Mouse (Mus musculus): ENCODE results near the gene Gstm3. TPM values are rescaled to one million over a fixed set of nuclear protein-coding genes. Genes with fewer than 3 reads are reported as not detected.

Gstm3 gene
- total and polyA plus RNA-seq, 3 experiments, result 0.06 TPM; not detected in 2

DNA sequence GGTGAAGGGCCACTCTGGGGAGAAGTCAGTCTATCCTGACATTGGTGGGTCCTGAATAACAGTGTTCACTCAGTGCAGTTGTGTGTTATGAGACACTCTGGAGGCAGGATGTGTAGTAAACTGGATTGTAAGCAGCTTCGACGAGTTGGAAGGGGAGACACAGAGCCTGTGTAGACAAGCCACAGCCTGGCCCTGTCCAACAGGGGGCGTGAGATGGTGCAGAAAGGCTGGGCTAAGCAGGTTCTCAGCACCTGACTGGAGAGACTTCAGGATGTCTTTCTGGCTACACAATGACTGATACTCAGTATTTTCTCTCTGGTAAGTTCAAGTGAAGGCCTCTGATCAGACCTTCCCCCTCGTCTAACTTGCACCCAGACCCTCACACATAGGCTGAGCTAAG lies 23.4 kb downstream of the Gstm3 start:
- no peak overlapping the region for H3K4me3 ChIP-seq (ENCODE audit: control insufficient read depth in 1 of 2, insufficient read depth in 1 of 2, low read depth in 2 of 2, low read length in 2 of 2)
- no peak for TF ChIP-seq USF1 (IDR thresholded peaks at IDR 0.05; ENCODE audit: low read depth, low read length)
- peak; percentile 37 to 51 (median 42) for TF ChIP-seq CTCF (IDR thresholded peaks at IDR 0.05 in 2 of 3, conservative IDR thresholded peaks at IDR 0.05 in 1 of 3; ENCODE audit: control insufficient read depth in 1 of 3, insufficient read depth in 1 of 3, low read depth in 2 of 3, low read length in 3 of 3, poor library complexity in 1 of 3, severe bottlenecking in 1 of 3)
- TF ChIP-seq SMC3 (IDR thresholded peaks at IDR 0.05; ENCODE audit: low read depth, low read length), result peak; percentile 55
- no peak overlapping the region for H3K27ac ChIP-seq (ENCODE audit: control insufficient read depth, low read depth, low read length)
- H3K36me3 ChIP-seq (ENCODE audit: control insufficient read depth in 1 of 2, insufficient read depth in 2 of 2, low read length in 2 of 2), result no peaks in the 10 kb centered on the region
- H3K79me2 ChIP-seq (ENCODE audit: control insufficient read depth, insufficient read depth, low read length, poor library complexity), result no peaks in the 10 kb centered on the region
- DNase-seq (ENCODE audit: low read depth, low spot score), result peak; percentile 23
- no peaks in the 10 kb centered on the region for H3K9me3 ChIP-seq (replicated peaks; ENCODE audit: insufficient read depth, low read length)
- H3K9ac ChIP-seq (ENCODE audit: control insufficient read depth, low read depth, low read length, poor library complexity, severe bottlenecking), result no peak overlapping the region
- no peaks in the 10 kb centered on the region for H3K4me1 ChIP-seq (ENCODE audit: control insufficient read depth in 1 of 2, insufficient read depth in 2 of 2, low read length in 2 of 2)
- H3K27me3 ChIP-seq (ENCODE audit: control insufficient read depth in 1 of 2, insufficient read depth in 2 of 2, low read length in 2 of 2), result peaks cover 0 to 2% of the 10 kb centered on the region in 2 experiments; a peak in 3 of 4 replicates

DNA sequence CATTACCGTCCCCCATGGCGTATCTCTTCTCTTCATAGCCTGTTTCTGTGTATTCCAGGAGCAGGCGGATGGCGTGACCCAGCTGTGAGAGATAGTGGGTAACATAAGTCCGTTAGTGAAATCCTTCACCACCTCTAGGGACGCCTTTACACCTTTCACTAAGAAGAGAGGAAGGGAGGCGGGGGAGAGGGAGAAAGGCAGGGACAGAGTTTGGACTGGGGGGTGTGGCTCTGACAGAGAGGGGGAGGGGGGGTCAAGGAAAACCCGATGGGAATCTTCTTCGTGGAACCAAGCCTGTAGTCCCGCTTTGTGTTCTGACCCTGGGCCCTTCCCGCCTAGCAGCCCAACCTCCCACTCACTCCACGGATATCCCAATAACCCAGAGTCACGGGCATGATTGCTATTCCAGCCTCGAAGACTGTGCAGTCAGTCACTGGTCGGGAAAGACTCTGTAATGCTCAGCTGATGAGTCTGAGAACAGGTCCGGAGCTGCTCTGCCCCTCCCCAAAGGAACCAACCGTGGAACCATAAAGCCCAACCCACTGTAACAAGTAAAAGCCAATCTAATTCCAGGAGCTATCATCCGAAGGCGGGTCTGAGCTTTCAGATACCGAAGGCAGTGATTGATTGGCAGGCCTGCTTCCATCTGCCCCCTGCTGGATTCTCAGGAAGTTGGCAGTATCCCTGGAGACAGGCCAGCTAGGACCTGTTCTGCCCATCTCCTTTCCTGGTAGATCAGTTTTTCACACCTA lies 25.7 kb downstream of the Gstm3 start, which contains the start of gene Gstm6:
Gene Gstm6, minus strand, starts transcription at position 511 of the 752 bp plus-strand sequence.
- H3K27me3 ChIP-seq (ENCODE audit: control insufficient read depth in 1 of 2, insufficient read depth in 2 of 2, low read length in 2 of 2), result no peaks in the 10 kb centered on the region; a peak in 2 of 4 replicates
- no peaks in the 10 kb centered on the region for H3K36me3 ChIP-seq (ENCODE audit: control insufficient read depth in 1 of 2, insufficient read depth in 2 of 2, low read length in 2 of 2)
- no peak within 1 kb of the TSS for H3K27ac ChIP-seq (ENCODE audit: control insufficient read depth, low read depth, low read length)
- no peak for DNase-seq (ENCODE audit: low read depth, low spot score)
- no peaks in the 10 kb centered on the region for H3K79me2 ChIP-seq (ENCODE audit: control insufficient read depth, insufficient read depth, low read length, poor library complexity)
- TF ChIP-seq BHLHE40 (IDR thresholded peaks at IDR 0.05; ENCODE audit: borderline replicate concordance, low read depth, low read length) (no peak), EP300 (IDR thresholded peaks at IDR 0.05; ENCODE audit: low read depth in 1 of 2, low read length in 2 of 2) (no peak), RCOR1 (IDR thresholded peaks at IDR 0.05; ENCODE audit: low read depth, low read length) (no peak), CTCF (IDR thresholded peaks at IDR 0.05 in 2 of 3, conservative IDR thresholded peaks at IDR 0.05 in 1 of 3; ENCODE audit: control insufficient read depth in 1 of 3, insufficient read depth in 1 of 3, low read depth in 2 of 3, low read length in 3 of 3, poor library complexity in 1 of 3, severe bottlenecking in 1 of 3) (0 out of 6 replicates have a peak, but pooled peaks of 1 of the 3 experiments have one; percentile 3), JUND (IDR thresholded peaks at IDR 0.05; ENCODE audit: low read depth, low read length) (no peak)
- no peaks in the 10 kb centered on the region for H3K9me3 ChIP-seq (replicated peaks; ENCODE audit: insufficient read depth, low read length)
- no peak within 1 kb of the TSS for H3K9ac ChIP-seq (ENCODE audit: control insufficient read depth, low read depth, low read length, poor library complexity, severe bottlenecking)
- H3K4me3 ChIP-seq (ENCODE audit: control insufficient read depth in 1 of 2, insufficient read depth in 1 of 2, low read depth in 2 of 2, low read length in 2 of 2), result no peak within 1 kb of the TSS
- no peaks in the 10 kb centered on the region for H3K4me1 ChIP-seq (ENCODE audit: control insufficient read depth in 1 of 2, insufficient read depth in 2 of 2, low read length in 2 of 2)

DNA sequence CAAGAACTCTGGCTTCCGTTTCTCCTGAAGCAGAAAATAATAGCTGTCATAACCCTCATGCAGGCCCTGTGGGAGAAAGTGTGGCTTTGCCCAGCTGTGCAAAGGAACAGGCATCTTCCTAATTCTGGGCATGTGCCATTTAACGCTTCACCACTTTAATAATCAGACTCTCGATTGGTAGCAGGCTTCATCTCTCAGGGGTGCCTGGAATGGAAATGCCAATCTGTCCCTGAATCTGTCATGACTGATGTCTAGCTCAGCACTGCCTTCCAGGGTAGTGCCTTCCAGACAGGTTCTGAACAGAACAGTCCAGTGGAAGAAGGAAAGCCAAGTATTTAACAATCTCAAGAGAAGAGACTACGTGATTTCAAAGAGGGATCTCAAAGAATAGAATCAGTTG lies 27.8 kb downstream of the Gstm3 start:
- TF ChIP-seq CHD1 (IDR thresholded peaks at IDR 0.05; ENCODE audit: low read depth, low read length), result no peak
- TF ChIP-seq ELF1 (IDR thresholded peaks at IDR 0.05; ENCODE audit: low read depth, low read length), result no peak
- TF ChIP-seq MXI1 (IDR thresholded peaks at IDR 0.05; ENCODE audit: low read depth, low read length), result no peak
- TF ChIP-seq MYB (IDR thresholded peaks at IDR 0.05; ENCODE audit: low read depth, low read length), result no peak
- no peak for TF ChIP-seq HCFC1 (IDR thresholded peaks at IDR 0.05; ENCODE audit: low read depth, low read length)
- no peak for DNase-seq (ENCODE audit: low read depth, low spot score)
- Histone ChIP-seq H3K79me2 (ENCODE audit: control insufficient read depth, insufficient read depth, low read length, poor library complexity) (no peaks in the 10 kb centered on the region), H3K4me1 (ENCODE audit: control insufficient read depth in 1 of 2, insufficient read depth in 2 of 2, low read length in 2 of 2) (no peaks in the 10 kb centered on the region), H3K27ac (ENCODE audit: control insufficient read depth, low read depth, low read length) (no peak overlapping the region), H3K4me3 (ENCODE audit: control insufficient read depth in 1 of 2, insufficient read depth in 1 of 2, low read depth in 2 of 2, low read length in 2 of 2) (no peak overlapping the region), H3K9ac (ENCODE audit: control insufficient read depth, low read depth, low read length, poor library complexity, severe bottlenecking) (no peak overlapping the region), H3K27me3 (ENCODE audit: control insufficient read depth in 1 of 2, insufficient read depth in 2 of 2, low read length in 2 of 2) (peaks cover 0 to 1% of the 10 kb centered on the region in 2 experiments; a peak in 2 of 4 replicates), H3K36me3 (ENCODE audit: control insufficient read depth in 1 of 2, insufficient read depth in 2 of 2, low read length in 2 of 2) (no peaks in the 10 kb centered on the region), H3K9me3 (replicated peaks; ENCODE audit: insufficient read depth, low read length) (no peaks in the 10 kb centered on the region)
